ENCODE assay signal across 8 mouse cellular contexts in the genomic region with DNA sequence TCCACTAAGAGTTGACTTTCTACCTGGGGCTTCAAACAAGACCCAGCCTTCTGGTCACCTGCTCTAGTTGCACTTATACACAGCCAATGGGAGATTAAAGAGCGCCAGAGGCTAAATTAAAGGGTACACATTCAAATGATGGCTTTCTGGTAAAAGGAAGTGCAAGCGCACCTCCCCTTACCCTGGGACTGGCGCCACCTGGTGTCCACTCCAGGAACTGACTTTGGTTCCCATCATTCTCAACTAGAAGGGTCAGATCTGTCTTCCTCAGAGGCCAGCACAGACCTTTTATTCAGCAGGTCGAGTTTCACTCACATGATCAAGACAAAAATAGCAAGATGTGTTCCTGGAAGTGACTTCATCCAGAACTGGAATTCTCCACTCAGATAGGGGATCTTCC.
A peak's percentile ranks its signal among the peaks of the same experiment; 100 is the strongest.
DNase-seq lines count a peak whose midpoint lies in the region; ATAC-seq and TF ChIP-seq lines count a peak whose summit lies in the region.

No protein-coding gene starts in this region.

- peak; percentile 95 for TF ChIP-seq CTCF in E14TG2a.4 (conservative IDR thresholded peaks at IDR 0.05; ENCODE audit: low read length)
- TF ChIP-seq CTCF in lung, adult 2 months (IDR thresholded peaks at IDR 0.05; ENCODE audit: insufficient read depth, low read length): peak; percentile 87
- peak; percentile 76; the same call in 1 of the 2 replicates for TF ChIP-seq CTCF in spleen, adult 2 months (IDR thresholded peaks at IDR 0.05; ENCODE audit: extremely low read depth, insufficient read depth, insufficient read length, insufficient replicate concordance)

- H3K4me1 ChIP-seq in intestine, embryonic 14.5 days (replicated peaks; ENCODE audit: control insufficient read depth, insufficient read depth, low read length): peaks cover 2% of the 10 kb centered on the region; the same call in 1 of the 2 replicates
- peaks cover 9% of the 10 kb centered on the region; the same call in 1 of the 2 replicates for H3K4me1 ChIP-seq in intestine, embryonic 16.5 days (ENCODE audit: control insufficient read depth, insufficient read depth, low read length)
- H3K4me1 ChIP-seq in E14TG2a.4 (replicated peaks; ENCODE audit: low read depth, low read length): peaks cover 19% of the 10 kb centered on the region
- H3K4me1 ChIP-seq in lung, adult 2 months (ENCODE audit: control insufficient read depth, insufficient read depth, low read length): no peaks in the 10 kb centered on the region
- H3K4me1 ChIP-seq in spleen, adult 2 months (ENCODE audit: control insufficient read depth, insufficient read depth, insufficient read length): no peaks in the 10 kb centered on the region
- H3K4me1 ChIP-seq in forebrain, embryonic 14.5 days (ENCODE audit: control insufficient read depth, insufficient read depth, low read length): peaks cover 9% of the 10 kb centered on the region

- H3K27me3 ChIP-seq in intestine, embryonic 14.5 days (replicated peaks; ENCODE audit: control insufficient read depth, insufficient read depth, low read length): no peaks in the 10 kb centered on the region
- H3K27me3 ChIP-seq in intestine, embryonic 16.5 days (replicated peaks; ENCODE audit: control insufficient read depth, insufficient read depth, low read length): no peaks in the 10 kb centered on the region
- peaks cover 17% of the 10 kb centered on the region for H3K27me3 ChIP-seq in E14TG2a.4 (ENCODE audit: insufficient read depth, low read length)
- H3K27me3 ChIP-seq in spleen, adult 2 months (ENCODE audit: control insufficient read depth, insufficient read depth, low read length): no peaks in the 10 kb centered on the region
- H3K27me3 ChIP-seq in forebrain, embryonic 14.5 days (replicated peaks; ENCODE audit: control insufficient read depth, insufficient read depth, low read length): no peaks in the 10 kb centered on the region

- no peak overlapping the region for H3K4me3 ChIP-seq in intestine, embryonic 14.5 days (ENCODE audit: low read depth, low read length)
- no peak overlapping the region for H3K4me3 ChIP-seq in intestine, embryonic 16.5 days (ENCODE audit: low read length)
- no peak overlapping the region for H3K4me3 ChIP-seq in E14TG2a.4 (replicated peaks; ENCODE audit: low read length)
- no peak overlapping the region for H3K4me3 ChIP-seq in lung, adult 2 months (replicated peaks; ENCODE audit: extremely low read depth, low read depth, low read length)
- no peak overlapping the region for H3K4me3 ChIP-seq in spleen, adult 2 months (ENCODE audit: extremely low read depth, insufficient read depth, insufficient read length)
- H3K4me3 ChIP-seq in forebrain, embryonic 14.5 days (ENCODE audit: low read depth, low read length): no peak overlapping the region

- H3K27ac ChIP-seq in intestine, embryonic 14.5 days (ENCODE audit: low read depth): no peak overlapping the region
- H3K27ac ChIP-seq in intestine, embryonic 16.5 days (ENCODE audit: low read length): no peak overlapping the region
- no peak overlapping the region for H3K27ac ChIP-seq in spleen, adult 2 months (ENCODE audit: insufficient read depth, low read length)
- no peak overlapping the region for H3K27ac ChIP-seq in forebrain, embryonic 14.5 days (ENCODE audit: low read depth, low read length)

- H3K9me3 ChIP-seq in intestine, embryonic 14.5 days (ENCODE audit: control insufficient read depth, low read length): no peaks in the 10 kb centered on the region
- H3K9me3 ChIP-seq in intestine, embryonic 16.5 days (ENCODE audit: control insufficient read depth, low read length): no peaks in the 10 kb centered on the region
- no peaks in the 10 kb centered on the region; the same call in 1 of the 2 replicates for H3K9me3 ChIP-seq in E14TG2a.4 (ENCODE audit: low read length)
- no peaks in the 10 kb centered on the region for H3K9me3 ChIP-seq in forebrain, embryonic 14.5 days (replicated peaks; ENCODE audit: control insufficient read depth, low read length)

- no peak overlapping the region for H3K9ac ChIP-seq in intestine, embryonic 14.5 days (ENCODE audit: low read length)
- H3K9ac ChIP-seq in intestine, embryonic 16.5 days (ENCODE audit: low read depth, low read length): no peak overlapping the region
- H3K9ac ChIP-seq in forebrain, embryonic 14.5 days (ENCODE audit: low read length): no peak overlapping the region

- 49% methylated on average over 4 of the region's 4 CpGs for WGBS in intestine, embryonic 14.5 days
- WGBS in intestine, embryonic 16.5 days: 51% methylated on average over 4 of the region's 4 CpGs
- 43% methylated on average over 4 of the region's 4 CpGs for WGBS in lung, adult 2 months
- WGBS in spleen, adult 2 months: 55% methylated on average over 4 of the region's 4 CpGs
- 48% methylated on average over 4 of the region's 4 CpGs for WGBS in forebrain, embryonic 14.5 days

- no peak for TF ChIP-seq POLR2A in lung, adult 2 months (IDR thresholded peaks at IDR 0.05; ENCODE audit: borderline replicate concordance, extremely low read depth, low read depth, low read length)
- no peak for TF ChIP-seq POLR2A in spleen, adult 2 months (IDR thresholded peaks at IDR 0.05; ENCODE audit: low read depth, low read length)

- no peaks in the 10 kb centered on the region for H3K36me3 ChIP-seq in intestine, embryonic 14.5 days (ENCODE audit: control insufficient read depth, insufficient read depth, low read length)
- no peaks in the 10 kb centered on the region for H3K36me3 ChIP-seq in intestine, embryonic 16.5 days (ENCODE audit: control insufficient read depth, insufficient read depth, low read length)
- H3K36me3 ChIP-seq in E14TG2a.4 (ENCODE audit: insufficient read depth, low read length): no peaks in the 10 kb centered on the region
- no peaks in the 10 kb centered on the region for H3K36me3 ChIP-seq in spleen, adult 2 months (ENCODE audit: control insufficient read depth, insufficient read depth, low read length)
- no peaks in the 10 kb centered on the region for H3K36me3 ChIP-seq in forebrain, embryonic 14.5 days (ENCODE audit: control insufficient read depth, insufficient read depth, low read length)

- DNase-seq in intestine, embryonic 14.5 days (ENCODE audit: low spot score): peak; percentile 77
- DNase-seq in adrenal gland, postnatal 25 days: peak; percentile 69
- peak; percentile 72 for DNase-seq in gastrocnemius, postnatal 10 days
- peak; percentile 63 for DNase-seq in lung, adult 2 months
- peak; percentile 18 to 59 for DNase-seq in spleen, adult 2 months (ENCODE audit: low read depth in 1 of 2, low spot score in 2 of 2)
- no peak for DNase-seq in forebrain, embryonic 14.5 days (ENCODE audit: low spot score)

- H3K4me2 ChIP-seq in intestine, embryonic 14.5 days (ENCODE audit: low read length): no peak overlapping the region
- no peak overlapping the region for H3K4me2 ChIP-seq in intestine, embryonic 16.5 days (ENCODE audit: low read depth, low read length)
- no peak overlapping the region for H3K4me2 ChIP-seq in forebrain, embryonic 14.5 days (ENCODE audit: low read length)

- no peak for ATAC-seq in intestine, embryonic 14.5 days (replicated peaks; ENCODE audit: low FRiP score, low TSS enrichment, low read depth)
- ATAC-seq in intestine, embryonic 16.5 days: no peak
- no peak for ATAC-seq in forebrain, embryonic 14.5 days
